In genomic region chr5:52357175-52357754, GRCm38 (mm10) we compare ENCODE assay signal across 29 mouse cellular contexts. TPM values are rescaled to one million over a fixed set of nuclear protein-coding genes. Genes with fewer than 3 reads are reported as not detected.
DNase-seq lines count a peak whose midpoint lies in the region; ATAC-seq and TF ChIP-seq lines count a peak whose summit lies in the region.
"Had no signal": no experiment of that assay in that cellular context is flagged by ENCODE, and none has a peak within 500 bp of the region (broad histone marks: within the 10 kb centered on the region; RNA-seq: fewer than 3 reads in every experiment).

No protein-coding gene starts in this region.

- H3K4me2 ChIP-seq in liver, embryonic 16.5 days (ENCODE audit: low read depth, low read length), result no peak overlapping the region
- H3K4me2 ChIP-seq in liver, embryonic 11.5 days, result no peak overlapping the region
- no peak overlapping the region for H3K4me2 ChIP-seq in heart, embryonic 11.5 days
- H3K4me2 ChIP-seq: embryonic facial prominence, embryonic 13.5 days; forebrain, embryonic 12.5 days; heart, embryonic 12.5 days; limb, embryonic 15.5 days; midbrain, embryonic 13.5 days had no signal

- H3K9me3 ChIP-seq in liver, embryonic 16.5 days (replicated peaks; ENCODE audit: control insufficient read depth, low read length), result no peaks in the 10 kb centered on the region
- H3K9me3 ChIP-seq in liver, embryonic 11.5 days (ENCODE audit: control insufficient read depth, low read length), result no peaks in the 10 kb centered on the region
- H3K9me3 ChIP-seq in heart, embryonic 11.5 days (replicated peaks; ENCODE audit: control insufficient read depth, low read length), result no peaks in the 10 kb centered on the region
- H3K9me3 ChIP-seq: embryonic facial prominence, embryonic 13.5 days; forebrain, embryonic 12.5 days; heart, embryonic 12.5 days; limb, embryonic 15.5 days; midbrain, embryonic 13.5 days had no signal

- no peaks in the 10 kb centered on the region for H3K4me1 ChIP-seq in liver, embryonic 16.5 days (ENCODE audit: control insufficient read depth, low read depth, low read length)
- no peaks in the 10 kb centered on the region; the same call in 1 of the 2 replicates for H3K4me1 ChIP-seq in liver, embryonic 11.5 days (replicated peaks; ENCODE audit: control insufficient read depth, insufficient read depth, low read length)
- peaks cover 4% of the 10 kb centered on the region; the same call in 1 of the 2 replicates for H3K4me1 ChIP-seq in heart, embryonic 11.5 days (ENCODE audit: control insufficient read depth, insufficient read depth, low read length)
- H3K4me1 ChIP-seq: forebrain, embryonic 12.5 days; limb, embryonic 15.5 days had no signal

- no peak overlapping the region for H3K27ac ChIP-seq in liver, embryonic 16.5 days (ENCODE audit: low read length)
- no peak overlapping the region for H3K27ac ChIP-seq in liver, embryonic 11.5 days (ENCODE audit: low read depth, low read length)
- no peak overlapping the region for H3K27ac ChIP-seq in heart, embryonic 11.5 days (ENCODE audit: low read depth, low read length)
- no peak overlapping the region for H3K27ac ChIP-seq in gastrocnemius, adult 2 months
- H3K27ac ChIP-seq: embryonic facial prominence, embryonic 13.5 days; forebrain, embryonic 12.5 days; hindbrain, postnatal 0 days; limb, embryonic 15.5 days; midbrain, embryonic 13.5 days had no signal

- no peaks in the 10 kb centered on the region for H3K27me3 ChIP-seq in liver, embryonic 16.5 days (ENCODE audit: control insufficient read depth, insufficient read depth, low read depth, low read length)
- no peaks in the 10 kb centered on the region for H3K27me3 ChIP-seq in liver, embryonic 11.5 days (replicated peaks; ENCODE audit: control insufficient read depth, insufficient read depth, low read length)
- no peaks in the 10 kb centered on the region for H3K27me3 ChIP-seq in heart, embryonic 11.5 days (ENCODE audit: control insufficient read depth, insufficient read depth, low read length)
- H3K27me3 ChIP-seq: embryonic facial prominence, embryonic 13.5 days; forebrain, embryonic 12.5 days; heart, embryonic 12.5 days; midbrain, embryonic 13.5 days had no signal

- intact Hi-C loops in gastrocnemius, adult 2 months (cut with DNase I), result no loop called here

- H3K4me3 ChIP-seq in liver, embryonic 16.5 days (ENCODE audit: low read depth, low read length), result no peak overlapping the region
- H3K4me3 ChIP-seq in liver, embryonic 11.5 days (ENCODE audit: low read depth, low read length), result no peak overlapping the region
- H3K4me3 ChIP-seq in heart, embryonic 11.5 days (ENCODE audit: low read depth, low read length), result no peak overlapping the region
- H3K4me3 ChIP-seq in gastrocnemius, adult 2 months, result no peak overlapping the region
- H3K4me3 ChIP-seq: embryonic facial prominence, embryonic 13.5 days; erythroblast, embryonic 14.5 days; forebrain, embryonic 12.5 days; heart, embryonic 12.5 days; limb, embryonic 15.5 days; midbrain, embryonic 13.5 days had no signal

- H3K36me3 ChIP-seq in liver, embryonic 16.5 days (ENCODE audit: control insufficient read depth, insufficient read depth), result no peaks in the 10 kb centered on the region
- no peaks in the 10 kb centered on the region for H3K36me3 ChIP-seq in liver, embryonic 11.5 days (ENCODE audit: control insufficient read depth, insufficient read depth, low read length)
- H3K36me3 ChIP-seq in heart, embryonic 11.5 days (ENCODE audit: control insufficient read depth, insufficient read depth, low read length), result no peaks in the 10 kb centered on the region
- H3K36me3 ChIP-seq: embryonic facial prominence, embryonic 13.5 days; forebrain, embryonic 12.5 days; heart, embryonic 12.5 days; limb, embryonic 15.5 days; midbrain, embryonic 13.5 days had no signal

- H3K9ac ChIP-seq in liver, embryonic 16.5 days (ENCODE audit: low read depth, low read length), result no peak overlapping the region
- no peak overlapping the region for H3K9ac ChIP-seq in liver, embryonic 11.5 days (ENCODE audit: low read depth, low read length)
- H3K9ac ChIP-seq in heart, embryonic 11.5 days (ENCODE audit: low read depth, low read length), result no peak overlapping the region
- H3K9ac ChIP-seq: embryonic facial prominence, embryonic 13.5 days; forebrain, embryonic 12.5 days; heart, embryonic 12.5 days; limb, embryonic 15.5 days; midbrain, embryonic 13.5 days had no signal

- ATAC-seq in liver, embryonic 16.5 days (ENCODE audit: low read depth), result peak; percentile 41; the same call in 1 of the 2 replicates
- no peak for ATAC-seq in liver, embryonic 11.5 days (replicated peaks; ENCODE audit: low FRiP score)
- no peak for ATAC-seq in heart, embryonic 11.5 days (replicated peaks; ENCODE audit: insufficient number of reproducible peaks, low FRiP score, low TSS enrichment)
- ATAC-seq: CD4-positive, CD25-positive, alpha-beta regulatory T cell, adult 4 months; hindbrain, postnatal 0 days; midbrain, embryonic 13.5 days had no signal

- TF ChIP-seq CTCF in gastrocnemius, adult 2 months (IDR thresholded peaks at IDR 0.05), result no peak

- WGBS in liver, embryonic 16.5 days (ENCODE audit: insufficient replicate concordance), result 58% methylated on average over 9 of the region's 9 CpGs
- WGBS in liver, embryonic 11.5 days, result 67% methylated on average over 9 of the region's 9 CpGs
- WGBS in heart, embryonic 11.5 days (ENCODE audit: insufficient replicate concordance), result 72% methylated on average over 9 of the region's 9 CpGs

- DNase-seq in liver, embryonic 11.5 days (ENCODE audit: low spot score), result no peak
- DNase-seq in forelimb bud, embryonic 11.5 days (ENCODE audit: low read depth, low spot score), result peak; percentile 36
- DNase-seq in kidney, adult 8-10 months, result peak; percentile 35 to 48
- DNase-seq in kidney, postnatal 25 days, result peak; percentile 59 to 63
- DNase-seq in adrenal gland, adult 18-20 months (ENCODE audit: low spot score in 2 of 2), result no peak
- DNase-seq in gastrocnemius, adult 2 months, result no peak
- DNase-seq: adrenal gland, adult 8-10 months; cerebellum, adult 18-20 months; cerebellum, postnatal 36 days; embryo, embryonic 11 days; heart, postnatal 10 days; layer of hippocampus, adult 9-11 months; lung, adult 18-20 months; lung, postnatal 14 days; retina, postnatal 1 day; thymus, postnatal 14 days had no signal

RNA-seq across cellular contexts. Expression of gene Sod3, which starts 6.3 kb away (rescaled TPM):
- 7.3 and 9.2 TPM in 2 replicates for polyA plus RNA-seq in liver, embryonic 16.5 days (2015; fragmentation: Nextera tagmentation; extraction: Ambion mirVana)
- 2.4 and 2.9 TPM in 2 replicates for polyA plus RNA-seq in liver, embryonic 11.5 days (2014; fragmentation: Nextera tagmentation; extraction: Ambion mirVana)
- 100 to 1,000 TPM; 155 to 227 TPM for total RNA-seq in adrenal gland, adult 18-20 months (2021)
- 0.06 and 0.26 TPM in 2 replicates for polyA plus RNA-seq in heart, embryonic 11.5 days (2014; fragmentation: Nextera tagmentation; extraction: Ambion mirVana)
- 1 to 10 TPM; 4.2 to 9.3 TPM for total RNA-seq in gastrocnemius, adult 2 months (2021)
- total RNA-seq: granulocyte monocyte progenitor cell, adult 5-6 weeks; megakaryocyte progenitor cell, adult 5-6 weeks; monocyte, adult 5-6 weeks had no signal
- polyA plus RNA-seq: CD4-positive, CD25-positive, alpha-beta regulatory T cell, adult 4 months had no signal

Comparison
In these comparisons a context has a peak if more than half of its experiments do, and no peak if none do; other contexts are left out.
1. DNase-seq: peak in forelimb bud, embryonic 11.5 days (single experiment), kidney, adult 8-10 months (2 of 2) and kidney, postnatal 25 days (2 of 2); none in liver, embryonic 11.5 days (single experiment), adrenal gland, adult 18-20 months (0 of 2) and gastrocnemius, adult 2 months (single experiment).